Mouse (Mus musculus) T-cell, adult 2 months (primary cell): ENCODE measurements around the gene Cbr1.
"Not testable (repeated sequence)": the region's sequence is repeated elsewhere in the genome, so short reads cannot be mapped to it uniquely, and the experiment has no call there.

Experiments
- DNase-seq: peaks from one replicate; pipeline ENCODE4 v3.0.0; 2022; ENCODE audit warnings: low spot score

Cbr1 gene

GRCm38 (mm10) chr16:93599461-93599860 lies 6.2 kb upstream of the Cbr1 start:
- no peak for DNase-seq

- DNase-seq = peak; percentile 77
These were observed 2.0 kb upstream of the Cbr1 start, which contains the start of gene Setd4 for GRCm38 (mm10) chr16:93603439-93604212. Setd4 (minus strand) TSS chr16:93604063.

GRCm38 (mm10) chr16:93604481-93604969 lies 1.1 kb upstream of the Cbr1 start:
- no peak for DNase-seq

GRCm38 (mm10) chr16:93606146-93606545 lies 493 bp downstream of the Cbr1 start:
- no peak for DNase-seq

- DNase-seq = peak; percentile 90
These were observed 2.0 kb downstream of the Cbr1 start for GRCm38 (mm10) chr16:93607669-93608101.

GRCm38 (mm10) chr16:93608731-93609130 lies 3.1 kb downstream of the Cbr1 start:
- DNase-seq = peak; percentile 23

GRCm38 (mm10) chr16:93609796-93610195 lies 4.1 kb downstream of the Cbr1 start:
- DNase-seq = no peak

GRCm38 (mm10) chr16:93610961-93611360 lies 5.3 kb downstream of the Cbr1 start:
- DNase-seq = no peak

- peak; percentile 67 for DNase-seq
These were observed 9.6 kb downstream of the Cbr1 start for GRCm38 (mm10) chr16:93615118-93615870.

GRCm38 (mm10) chr16:93623759-93624158 lies 18.1 kb downstream of the Cbr1 start:
- DNase-seq = not testable (repeated sequence)

GRCm38 (mm10) chr16:93624671-93625070 lies 19.0 kb downstream of the Cbr1 start:
- no peak for DNase-seq

GRCm38 (mm10) chr16:93626745-93627144 lies 21.1 kb downstream of the Cbr1 start:
- DNase-seq = no peak

- no peak for DNase-seq
These were observed 22.2 kb downstream of the Cbr1 start, which contains the start of gene Gm5678 for GRCm38 (mm10) chr16:93627761-93628400. Gm5678 (plus strand) TSS chr16:93628097.

- DNase-seq = no peak
These were observed 38.4 kb downstream of the Cbr1 start for GRCm38 (mm10) chr16:93644006-93644405.

GRCm38 (mm10) chr16:93648441-93649183 lies 43.0 kb downstream of the Cbr1 start:
- DNase-seq = no peak
